Mouse (Mus musculus) right cerebral cortex, postnatal 14 days (tissue): ENCODE data around the gene Cxcl13.

Source experiments
- DNase-seq: peaks from one replicate; pipeline ENCODE4 v3.0.0; 2022

Gene Cxcl13

GRCm38 (mm10) chr5:95991339-95992292 is 34.9 kb downstream of the Cxcl13 start:
- DNase-seq = no peak

GRCm38 (mm10) chr5:95997276-95997675 is 40.5 kb downstream of the Cxcl13 start:
- DNase-seq = no peak

DNA sequence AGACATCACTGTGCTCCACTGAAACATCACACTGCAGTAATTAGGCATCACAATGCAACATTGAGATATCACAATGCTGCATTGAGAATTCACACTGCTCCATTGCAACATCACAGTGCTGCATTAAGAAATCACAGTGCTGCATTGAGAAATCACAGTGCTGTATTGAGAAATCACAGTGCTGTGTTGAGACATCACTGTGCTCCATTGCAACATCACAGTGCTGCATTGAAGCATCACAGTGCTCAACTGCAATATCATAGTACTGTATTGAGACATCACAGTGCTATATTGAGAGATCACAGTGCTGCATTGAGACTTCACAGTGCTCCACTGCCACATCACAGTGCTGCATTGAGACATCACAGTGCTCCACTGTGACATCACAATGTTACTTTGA is 46.6 kb downstream of the Cxcl13 start:
- DNase-seq = no peak

- DNase-seq = no peak
These were observed 51.6 kb downstream of the Cxcl13 start for GRCm38 (mm10) chr5:96008274-96008842.

GRCm38 (mm10) chr5:96009076-96009475 is 52.3 kb downstream of the Cxcl13 start:
- no peak for DNase-seq
